Mouse (Mus musculus): ENCODE data around the gene Serpinb9b.

The Serpinb9b gene

DNA sequence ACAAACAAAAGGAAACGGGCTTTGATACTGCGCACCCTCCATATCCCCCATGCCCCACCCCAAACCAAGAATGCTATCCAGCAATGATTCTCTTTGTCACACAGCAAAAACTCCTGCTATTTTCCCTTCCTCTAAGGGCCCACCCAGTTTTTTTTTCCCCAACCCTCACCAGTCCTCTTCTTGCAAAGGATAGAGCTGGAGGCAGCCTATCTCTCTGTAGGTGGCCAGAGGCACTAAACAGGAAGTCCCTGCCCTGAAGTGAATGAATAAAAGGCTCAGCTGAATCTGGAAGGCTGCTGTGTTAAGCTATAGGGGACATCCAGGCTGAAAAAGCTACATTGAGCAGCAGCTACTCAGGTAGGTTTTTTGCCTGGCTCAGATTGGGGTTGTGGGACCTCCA lies at the start of gene Serpinb9b:
Serpinb9b (plus strand) TSS at position 173 of the 400 bp plus-strand sequence.
- TF ChIP-seq GATA4 (IDR thresholded peaks at IDR 0.05; ENCODE audit: insufficient replicate concordance, low read length) = no peak

DNA sequence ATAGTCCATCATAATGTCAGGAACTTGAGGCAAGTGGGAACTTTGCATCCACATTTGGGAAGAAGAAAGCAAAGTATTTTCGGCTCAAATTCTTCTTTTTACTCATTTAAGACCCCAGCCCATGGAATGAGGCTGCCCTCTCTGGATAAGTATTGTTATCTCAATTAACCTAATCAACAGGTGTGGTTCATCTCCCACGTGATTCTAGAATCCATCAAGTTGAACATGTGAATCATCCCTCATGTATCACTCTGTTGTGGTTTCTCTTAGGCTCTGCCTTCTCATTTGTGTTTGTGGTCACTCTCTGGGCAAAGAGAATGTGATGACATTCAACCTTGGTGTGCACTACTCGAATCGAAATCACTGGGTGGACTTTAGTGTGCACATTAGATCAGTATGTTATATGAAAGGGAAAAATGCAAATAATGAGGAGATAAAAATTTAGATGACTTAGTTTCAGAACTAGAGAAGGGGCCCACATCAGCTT lies 44.6 kb upstream of the Serpinb9b start:
- TF ChIP-seq GATA4 (IDR thresholded peaks at IDR 0.05; ENCODE audit: insufficient replicate concordance, low read length) = no peak

DNA sequence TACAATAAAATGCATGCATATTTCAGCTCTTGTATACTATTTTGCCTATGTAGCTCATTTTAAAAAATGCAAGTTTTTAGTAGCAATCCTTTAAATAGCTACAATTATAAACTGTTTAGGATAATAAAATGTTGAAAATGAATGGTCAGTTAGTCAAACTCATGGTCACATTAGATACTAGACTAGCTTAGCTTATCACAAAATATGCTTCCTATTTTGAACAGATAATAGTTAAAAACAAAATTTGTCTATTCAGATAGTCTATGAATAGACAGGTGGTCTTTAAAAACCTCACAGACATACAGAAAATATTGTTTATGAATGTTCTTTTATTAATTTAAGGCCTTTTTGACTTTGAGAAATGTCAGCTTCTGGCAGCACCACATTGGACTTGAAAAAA lies 41.0 kb upstream of the Serpinb9b start:
- no peak for TF ChIP-seq GATA4 (IDR thresholded peaks at IDR 0.05; ENCODE audit: insufficient replicate concordance, low read length)

DNA sequence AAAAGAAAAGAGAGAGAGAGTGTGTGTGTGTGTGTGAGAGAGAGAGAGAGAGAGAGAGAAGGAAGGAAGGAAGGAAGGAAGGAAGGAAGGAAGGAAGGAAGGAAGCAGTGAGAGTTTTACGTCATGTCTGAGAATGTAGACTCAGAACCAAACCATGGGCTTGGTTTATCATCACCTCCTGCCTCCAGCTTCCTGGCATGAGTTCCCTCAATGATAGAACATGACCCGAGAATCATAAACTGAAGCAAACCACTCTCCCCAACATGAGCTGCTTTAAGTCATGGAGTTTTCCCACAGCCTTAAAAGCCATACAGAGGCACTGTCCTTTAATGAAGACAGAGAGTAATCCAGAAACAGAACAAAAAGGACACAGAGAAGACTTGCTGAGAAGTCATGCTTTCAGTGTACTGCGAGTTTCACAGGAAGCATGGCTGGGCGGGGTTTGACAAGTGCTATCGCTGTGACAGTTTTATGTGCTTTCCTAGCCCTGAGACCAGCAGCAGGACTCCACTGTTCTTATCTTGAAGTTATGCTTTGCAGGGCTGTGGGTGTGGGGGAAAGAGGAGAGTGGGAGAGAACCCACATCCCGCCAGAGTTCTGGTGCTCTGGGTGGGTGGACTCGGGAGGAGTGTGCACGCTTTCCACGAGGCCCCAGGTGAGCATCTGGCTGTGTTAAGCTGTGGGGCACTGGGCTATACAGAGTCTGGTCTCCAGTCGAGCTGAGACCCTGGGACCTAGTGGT lies 33.9 kb upstream of the Serpinb9b start:
- TF ChIP-seq GATA4 (IDR thresholded peaks at IDR 0.05; ENCODE audit: insufficient replicate concordance, low read length) = no peak

DNA sequence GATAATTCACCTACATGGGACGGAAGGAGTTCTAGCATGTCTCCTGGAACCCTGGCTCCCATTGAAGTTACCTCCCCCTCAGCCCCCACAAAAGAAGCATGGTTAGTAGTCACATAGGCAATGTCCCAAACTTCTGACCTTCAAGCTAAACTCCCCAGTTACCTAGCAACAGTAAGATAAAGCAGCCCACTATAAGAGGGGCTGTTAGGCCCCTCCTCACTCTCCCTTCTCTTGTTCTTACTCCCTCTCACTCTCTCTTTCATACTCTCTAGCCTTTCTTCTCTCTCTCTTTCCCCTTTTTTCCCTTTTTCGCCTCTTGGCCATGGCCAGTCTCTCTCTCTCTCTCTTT lies 33.3 kb upstream of the Serpinb9b start:
- no peak for TF ChIP-seq GATA4 (IDR thresholded peaks at IDR 0.05; ENCODE audit: insufficient replicate concordance, low read length)

DNA sequence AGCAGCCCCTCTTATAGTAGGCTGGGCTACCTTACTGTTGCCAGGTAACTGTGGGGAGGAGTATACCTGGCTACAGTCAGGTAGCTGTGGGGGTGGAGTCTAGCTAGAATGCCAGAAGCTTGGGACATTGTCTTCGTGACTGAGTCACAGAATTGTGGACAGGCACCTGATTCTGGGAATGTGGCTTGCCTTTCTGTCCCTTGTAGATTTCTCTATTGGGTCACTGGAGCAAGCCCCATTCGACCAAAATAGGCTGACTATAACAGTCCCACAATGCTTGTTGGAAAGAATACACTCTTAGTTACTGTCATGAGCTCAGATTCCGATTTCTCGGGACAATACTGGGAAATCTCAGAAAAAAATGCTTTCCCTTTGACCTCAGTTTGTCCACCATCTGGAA lies 32.2 kb upstream of the Serpinb9b start:
- no peak for TF ChIP-seq GATA4 (IDR thresholded peaks at IDR 0.05; ENCODE audit: insufficient replicate concordance, low read length)

DNA sequence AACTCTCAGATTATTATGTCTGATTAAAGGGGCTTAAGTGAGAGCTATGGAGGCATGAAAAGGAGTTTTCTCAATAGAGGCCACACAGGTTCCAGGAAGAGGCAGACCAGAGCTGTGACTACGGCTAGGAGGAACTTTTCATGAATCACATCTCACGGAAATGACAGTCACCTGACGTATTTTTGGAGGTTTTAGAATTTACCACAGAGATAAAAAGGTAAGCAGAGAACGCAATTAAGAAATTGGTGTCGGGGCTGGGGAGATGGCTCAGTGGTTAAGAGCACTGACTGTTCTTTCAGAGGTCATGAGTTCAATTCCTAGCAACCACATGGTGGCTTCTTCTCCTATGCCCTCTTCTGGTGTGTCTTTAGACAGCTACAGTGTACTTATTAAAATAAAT lies 25.9 kb upstream of the Serpinb9b start:
- TF ChIP-seq GATA4 (IDR thresholded peaks at IDR 0.05; ENCODE audit: insufficient replicate concordance, low read length) = no peak

DNA sequence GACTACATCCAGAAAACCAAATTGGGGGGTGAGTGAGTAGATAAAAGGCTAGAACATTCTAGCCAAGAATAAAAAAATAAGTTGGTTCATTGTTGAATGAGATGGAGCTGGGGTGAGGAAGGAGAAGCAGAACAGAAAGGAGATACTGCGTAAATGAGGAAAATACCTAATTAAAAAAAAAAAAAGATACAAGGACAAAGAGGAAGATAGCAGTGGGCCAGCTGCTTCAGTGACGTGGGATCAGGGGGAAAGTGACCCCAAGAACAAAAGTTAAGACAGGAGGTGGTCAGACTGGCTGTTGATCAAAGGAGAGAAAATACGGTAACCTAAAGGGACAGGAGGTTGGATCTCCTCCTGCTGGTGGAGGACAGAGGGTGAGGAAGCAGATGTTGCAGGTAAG lies 24.3 kb upstream of the Serpinb9b start, which contains the start of gene Serpinb9:
Serpinb9 (plus strand) TSS at position 301 of the 400 bp plus-strand sequence.
- no peak for TF ChIP-seq GATA4 (IDR thresholded peaks at IDR 0.05; ENCODE audit: insufficient replicate concordance, low read length)

DNA sequence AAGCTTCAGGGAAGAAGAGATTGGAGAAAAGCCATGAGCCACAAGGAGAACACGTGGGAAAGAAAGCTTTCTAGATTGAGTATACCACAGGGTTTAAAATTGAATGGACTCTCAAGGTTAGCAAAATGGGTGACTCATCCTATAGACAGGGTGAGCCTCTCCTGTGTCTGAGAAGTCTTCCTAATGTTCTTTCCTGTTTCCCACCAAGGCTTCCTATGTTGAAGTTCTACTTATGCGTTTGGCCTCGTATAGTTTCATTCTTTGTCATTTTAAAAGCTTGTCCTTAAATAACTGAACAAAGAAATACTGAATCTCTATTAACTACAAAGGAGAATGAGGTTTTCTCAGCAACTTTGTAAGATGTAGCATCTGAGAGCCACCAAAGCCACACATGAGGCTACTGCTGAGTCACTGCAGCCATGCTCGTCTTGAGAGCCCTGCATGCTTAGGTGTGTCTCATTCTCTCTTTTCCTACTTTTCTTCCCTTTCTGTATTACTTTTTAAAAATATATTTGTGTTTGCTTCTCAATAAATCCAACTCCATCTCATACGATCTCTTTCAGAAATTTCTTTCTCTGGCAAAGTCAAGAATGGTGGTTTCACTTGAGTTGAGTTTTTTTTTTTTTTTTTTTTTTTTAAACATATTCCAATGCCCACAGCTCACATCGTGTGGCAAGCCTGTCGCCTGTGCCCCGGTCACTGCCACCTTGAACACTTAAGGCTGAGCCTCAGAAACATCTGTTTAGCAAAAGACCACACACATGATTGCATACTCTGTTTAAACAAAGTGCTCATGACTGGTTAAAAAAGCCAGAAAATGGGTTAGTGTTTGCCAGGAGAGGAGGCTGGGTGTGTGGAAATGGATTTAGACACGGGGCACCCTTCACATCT lies 23.4 kb upstream of the Serpinb9b start:
- TF ChIP-seq GATA4 (IDR thresholded peaks at IDR 0.05; ENCODE audit: insufficient replicate concordance, low read length) = no peak

DNA sequence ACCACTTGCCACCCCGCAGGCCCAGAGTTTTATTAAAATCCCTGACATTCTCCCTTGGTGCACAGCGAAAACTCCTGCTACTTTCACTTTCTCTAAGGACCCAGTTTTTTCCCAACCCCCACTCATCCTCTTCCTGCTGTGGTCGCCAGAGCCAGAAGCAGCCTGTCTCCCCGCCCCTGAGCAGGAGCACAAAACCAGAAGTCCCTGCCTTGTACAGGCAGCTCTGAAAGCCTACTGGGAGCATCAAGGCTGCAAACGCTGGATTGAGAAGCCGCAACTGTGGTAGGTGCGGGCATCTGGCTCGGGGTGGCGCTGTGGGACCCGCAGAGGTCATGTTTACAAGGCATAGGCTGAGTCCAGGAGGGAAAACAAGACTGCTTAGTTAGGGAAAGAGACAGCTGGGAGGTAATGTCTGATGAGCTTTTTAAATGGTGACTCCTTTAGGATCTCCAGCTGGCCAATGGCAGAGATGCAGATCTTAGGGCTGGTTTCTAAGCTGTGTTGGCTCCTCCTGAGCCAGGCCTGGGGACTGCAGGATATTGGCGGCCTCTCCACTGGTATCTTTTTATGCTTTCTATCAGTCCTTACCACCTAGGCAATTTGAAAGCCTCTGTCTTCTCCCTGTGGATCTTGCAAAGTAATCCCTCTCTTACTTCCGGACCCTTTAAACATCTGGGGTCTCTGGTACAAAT lies 22.7 kb upstream of the Serpinb9b start:
- no peak for TF ChIP-seq GATA4 (IDR thresholded peaks at IDR 0.05; ENCODE audit: insufficient replicate concordance, low read length)

DNA sequence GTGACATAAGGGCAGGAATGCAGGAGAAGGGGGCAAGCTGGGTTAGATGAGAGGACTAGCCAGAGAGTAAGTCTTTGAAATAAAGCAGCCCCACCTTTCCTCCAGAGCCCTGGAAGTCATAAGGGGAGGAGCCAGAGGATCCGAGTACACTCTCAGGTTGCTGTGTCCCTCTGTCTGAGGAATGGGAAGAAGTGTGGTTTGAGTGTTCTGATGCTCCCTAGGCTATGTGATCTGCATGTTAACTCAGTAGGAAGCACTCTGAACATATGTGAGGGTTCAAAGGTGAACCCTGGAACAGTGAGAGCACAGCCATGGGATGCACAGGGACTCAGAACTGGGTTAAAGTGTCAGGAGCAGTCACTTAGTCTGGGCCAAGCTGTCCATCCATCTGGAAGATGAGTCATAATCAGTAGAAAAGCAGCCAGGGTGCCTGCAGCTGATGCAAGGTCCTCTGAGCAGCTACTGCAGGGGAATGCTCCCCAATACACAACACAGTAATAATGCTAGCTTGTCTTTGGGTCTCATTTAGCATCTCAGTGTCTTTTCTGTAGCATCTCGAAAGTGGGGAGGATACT lies 21.6 kb upstream of the Serpinb9b start:
- no peak for TF ChIP-seq GATA4 (IDR thresholded peaks at IDR 0.05; ENCODE audit: insufficient replicate concordance, low read length)

DNA sequence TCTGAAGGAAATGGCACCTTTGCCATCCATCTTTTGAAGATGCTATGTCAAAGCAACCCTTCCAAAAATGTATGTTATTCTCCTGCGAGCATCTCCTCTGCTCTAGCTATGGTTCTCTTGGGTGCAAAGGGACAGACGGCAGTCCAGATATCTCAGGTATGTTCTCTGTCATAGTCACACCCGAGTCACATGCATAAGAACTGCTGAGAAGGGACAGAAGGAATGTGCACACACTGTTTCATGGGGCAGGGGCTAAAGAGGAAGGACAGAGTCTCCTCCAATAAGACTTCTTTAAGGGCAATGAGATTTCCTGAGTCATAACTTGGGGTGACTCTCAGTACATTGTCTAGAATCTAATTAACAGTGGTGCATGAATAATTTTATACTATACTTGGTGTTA lies 20.7 kb upstream of the Serpinb9b start:
- no peak for TF ChIP-seq GATA4 (IDR thresholded peaks at IDR 0.05; ENCODE audit: insufficient replicate concordance, low read length)

DNA sequence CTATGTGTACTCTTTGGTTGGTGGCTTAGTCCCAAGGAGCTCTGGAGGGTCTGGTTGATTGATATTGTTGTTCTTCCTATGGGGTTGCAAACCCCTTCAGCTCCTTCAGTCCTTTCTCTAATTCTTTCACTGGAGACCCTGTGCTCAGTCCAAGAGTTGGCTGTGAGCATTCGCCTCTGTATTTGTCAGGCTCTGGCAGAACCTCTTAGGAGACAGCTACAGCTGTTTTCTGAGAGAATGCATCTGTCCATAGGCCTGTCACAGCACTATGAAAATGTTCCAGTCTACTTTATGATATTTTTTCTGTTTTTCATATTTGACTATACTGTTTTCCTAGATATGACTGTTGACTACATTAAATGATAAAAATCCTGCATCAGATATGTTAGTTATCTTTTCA lies 14.8 kb upstream of the Serpinb9b start:
- no peak for TF ChIP-seq GATA4 (IDR thresholded peaks at IDR 0.05; ENCODE audit: insufficient replicate concordance, low read length)

DNA sequence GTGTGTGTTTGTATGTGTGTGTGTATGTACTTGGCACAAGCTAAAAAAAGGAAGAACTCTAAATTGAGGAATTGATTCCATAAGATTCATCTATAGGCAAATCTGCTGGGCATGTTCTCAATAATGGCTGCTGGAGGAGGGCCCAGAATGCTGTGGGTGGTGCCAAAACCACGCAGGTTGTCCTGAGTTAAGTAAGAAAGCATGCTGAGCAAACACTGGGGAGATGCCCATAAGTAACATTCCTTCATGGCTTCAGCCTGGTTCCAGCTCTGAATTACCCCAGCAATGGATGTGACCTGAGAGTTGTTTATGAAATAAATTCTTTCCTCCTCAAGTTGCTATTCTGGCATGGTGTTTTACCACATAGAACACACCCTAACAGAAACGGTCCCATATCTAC lies 13.9 kb upstream of the Serpinb9b start:
- no peak for TF ChIP-seq GATA4 (IDR thresholded peaks at IDR 0.05; ENCODE audit: insufficient replicate concordance, low read length)

DNA sequence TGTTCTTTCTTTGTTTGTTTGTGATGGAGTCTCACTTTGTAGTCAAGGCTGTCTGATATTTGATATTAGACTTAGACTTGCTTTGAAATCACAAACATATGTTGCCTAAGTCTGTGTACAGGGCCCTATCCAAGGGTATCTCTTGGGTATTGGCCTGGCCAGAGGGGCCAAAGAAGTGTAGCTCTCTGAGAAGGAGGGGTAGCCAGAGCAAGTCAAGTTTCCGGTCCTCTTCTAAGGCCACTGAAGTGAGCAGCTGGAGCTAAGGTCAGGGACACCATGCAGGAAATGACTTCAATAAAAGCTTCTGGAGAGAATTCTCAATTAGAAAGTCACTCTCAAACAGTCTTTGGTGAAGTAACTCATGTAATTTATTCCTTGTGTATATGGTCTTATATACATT lies 4.8 kb upstream of the Serpinb9b start:
- no peak for TF ChIP-seq GATA4 (IDR thresholded peaks at IDR 0.05; ENCODE audit: insufficient replicate concordance, low read length)

Measured in liver, adult (tissue).